Mouse (Mus musculus) c-Kit-positive CD71-negative TER-119-negative erythroid progenitor cells, embryonic 14.5 days (primary cell): ENCODE results near the gene Gcgr.
"Not testable (repeated sequence)": the region's sequence is repeated elsewhere in the genome, so short reads cannot be mapped to it uniquely, and the experiment has no call there.

ENCODE experiments used
- DNase-seq: peaks from one replicate; pipeline ENCODE4 v3.0.0-alpha.2; 2013; ENCODE audit warnings: low read depth

Gcgr gene

DNA sequence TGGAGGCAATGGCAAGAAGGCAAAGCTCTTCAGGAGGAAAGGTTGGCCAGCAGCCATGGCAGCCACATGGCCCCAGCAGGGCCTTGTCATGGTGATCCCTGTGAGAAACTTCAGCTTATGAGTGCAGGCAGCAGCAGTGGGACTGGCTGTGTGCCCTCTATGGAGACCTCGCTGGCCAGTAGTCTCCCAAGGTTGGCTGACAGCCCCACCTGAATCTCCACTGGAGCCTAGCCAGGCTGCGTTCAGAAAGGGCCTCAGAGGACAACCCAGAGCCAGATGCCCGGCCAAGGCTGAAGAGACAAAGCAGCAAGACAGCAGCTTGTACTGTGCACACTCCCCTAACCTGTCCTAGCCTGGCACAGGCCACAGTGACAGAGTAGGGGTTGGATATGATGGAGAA is 8.0 kb downstream of the Gcgr start:
- DNase-seq, result no peak

DNA sequence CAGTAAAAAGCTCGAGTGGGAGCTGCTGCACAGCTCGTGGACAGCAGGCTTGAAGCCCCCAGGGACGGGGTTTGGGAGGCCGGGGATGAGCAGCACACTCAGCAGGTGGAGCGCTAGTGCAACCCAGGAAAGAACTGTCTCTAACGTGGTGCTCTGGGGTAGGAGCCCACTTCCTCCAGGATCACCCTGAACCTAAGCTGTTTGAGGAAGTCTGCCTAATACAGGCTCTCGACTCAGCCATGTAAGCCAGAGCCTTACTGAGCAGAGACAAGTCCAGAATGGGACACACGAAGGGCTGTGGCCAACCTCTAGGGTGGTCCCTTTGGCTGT is 8.4 kb downstream of the Gcgr start:
- no peak for DNase-seq

DNA sequence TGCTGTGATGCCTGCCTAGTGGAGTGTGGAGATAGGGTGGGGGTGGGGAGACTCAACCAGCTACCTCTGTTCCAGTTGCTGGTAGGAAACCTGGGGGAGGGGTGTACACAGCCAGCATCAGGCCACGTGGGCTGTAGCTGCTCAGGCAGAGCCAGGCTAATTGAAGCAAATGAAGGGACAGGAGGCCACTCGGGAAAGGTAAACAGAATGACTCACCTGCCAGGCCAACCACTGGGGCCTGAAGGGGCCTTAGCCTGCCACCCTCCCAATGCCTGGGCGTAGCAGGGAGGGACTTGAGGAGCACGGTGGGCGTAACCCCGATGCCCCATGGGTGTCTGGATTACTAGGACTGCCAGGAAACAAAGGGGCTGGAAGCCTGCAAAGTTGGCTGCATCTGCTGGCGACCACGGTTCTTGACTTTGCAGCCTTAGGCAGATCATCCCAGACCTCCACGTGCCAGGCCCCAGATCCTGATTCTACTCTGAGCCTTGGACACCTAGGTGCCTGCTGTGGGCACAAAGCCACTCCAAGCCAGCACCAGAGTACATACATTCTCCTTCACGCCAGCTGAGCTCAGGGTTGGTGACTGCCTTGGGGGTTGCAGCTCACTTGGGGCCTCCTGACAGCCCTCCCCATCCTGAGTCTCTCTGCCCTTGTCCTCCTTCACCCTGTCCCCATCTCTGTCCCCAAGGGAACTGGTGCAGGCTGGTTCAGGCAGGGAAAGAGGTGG is 9.0 kb downstream of the Gcgr start:
- no peak for DNase-seq

DNA sequence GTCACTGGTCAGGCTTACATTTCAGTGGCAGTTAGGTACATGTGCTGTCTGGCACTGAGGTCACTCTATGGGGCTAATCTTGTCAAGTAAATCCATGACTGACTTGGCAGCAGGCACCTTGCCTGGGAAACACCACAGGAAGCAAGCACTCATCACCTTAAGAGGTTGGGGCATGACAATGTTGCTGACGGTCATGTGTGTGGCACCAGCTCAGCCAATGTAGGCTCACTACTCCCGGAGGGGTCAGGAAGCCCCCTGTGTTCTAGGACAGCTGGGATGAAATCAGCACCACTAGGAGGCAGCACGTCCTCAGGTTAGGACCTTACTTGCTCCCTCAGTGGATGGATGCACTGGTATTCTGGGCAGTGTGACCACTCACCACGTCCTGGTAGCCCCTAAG is 11.4 kb downstream of the Gcgr start:
- DNase-seq, result no peak

DNA sequence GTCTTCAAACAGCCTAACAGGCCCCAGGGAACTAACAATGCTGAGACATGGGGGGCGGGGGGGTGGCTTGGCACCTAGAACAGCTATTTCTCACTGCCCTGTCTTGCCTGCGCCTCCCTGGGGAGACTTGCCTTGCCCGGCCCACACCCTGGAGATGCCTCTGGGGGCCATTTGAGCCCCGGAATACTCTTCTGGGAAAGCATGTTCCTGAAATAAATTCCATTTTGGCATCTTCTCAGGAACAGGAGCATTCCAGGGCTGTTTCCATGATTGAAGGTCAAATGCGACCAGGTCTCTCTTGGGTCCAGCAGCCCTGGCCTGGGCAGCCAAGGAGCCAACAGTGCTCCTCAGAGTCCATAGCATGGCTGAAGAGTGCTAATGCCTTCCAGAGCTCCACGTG is 11.9 kb downstream of the Gcgr start:
- DNase-seq, result no peak

DNA sequence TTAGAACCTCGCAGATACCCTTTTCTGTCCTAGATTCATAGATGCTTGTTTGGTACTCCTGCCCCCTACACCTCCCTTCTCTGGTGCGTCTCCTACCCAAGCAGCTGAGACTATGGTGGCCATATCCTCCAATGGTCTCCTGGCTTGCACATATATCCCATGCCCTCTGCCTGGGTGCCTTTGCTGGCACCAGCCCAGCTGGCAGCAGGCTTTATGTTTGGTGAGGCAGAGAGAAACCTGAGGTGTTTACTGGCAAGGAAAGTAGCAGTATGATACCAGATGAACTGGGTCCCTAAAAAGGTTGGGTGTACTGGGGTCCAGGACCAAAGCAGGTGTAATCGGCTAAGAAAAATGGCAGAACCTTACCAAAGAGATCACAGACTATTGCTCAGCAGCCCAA is 15.5 kb downstream of the Gcgr start:
- DNase-seq, result no peak

DNA sequence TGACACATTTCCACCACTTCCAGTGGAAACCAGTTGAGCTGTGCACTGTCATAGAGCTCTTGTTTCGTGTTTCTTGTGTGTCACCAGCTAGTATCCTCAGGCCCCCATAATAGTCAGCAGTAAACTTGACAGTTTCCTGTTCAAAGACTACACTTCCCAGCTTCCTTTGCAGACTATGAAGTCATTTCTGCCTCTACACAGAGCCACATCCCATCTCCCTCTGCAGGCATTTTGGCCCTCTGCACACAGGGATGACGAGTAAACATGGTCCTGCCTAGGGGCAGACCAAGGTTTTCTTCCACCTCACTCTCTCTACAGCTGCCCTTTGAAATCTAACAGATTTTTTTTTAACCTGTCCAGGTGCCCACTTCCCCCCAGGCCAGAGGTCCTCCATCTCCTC is 17.0 kb downstream of the Gcgr start:
- no peak for DNase-seq

DNA sequence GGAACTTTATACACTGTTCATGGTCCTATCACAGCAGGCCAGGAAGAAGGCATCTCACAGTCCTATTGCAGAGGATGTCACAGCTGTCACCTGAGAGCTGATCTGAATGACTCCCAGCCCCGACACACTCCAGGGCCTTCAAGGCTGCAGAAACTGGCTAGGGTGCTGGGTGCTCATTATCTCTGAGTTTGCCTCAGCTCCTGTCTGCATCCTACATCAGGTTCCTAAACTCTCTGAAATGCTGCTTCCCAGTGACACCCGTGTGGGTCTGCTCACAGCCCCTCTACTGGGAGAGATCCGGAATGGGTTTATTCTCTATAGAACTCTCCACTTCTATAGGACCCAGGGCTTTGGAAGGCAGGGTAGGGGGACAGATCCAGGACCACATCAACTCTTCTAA is 17.7 kb downstream of the Gcgr start:
- DNase-seq, result no peak

DNA sequence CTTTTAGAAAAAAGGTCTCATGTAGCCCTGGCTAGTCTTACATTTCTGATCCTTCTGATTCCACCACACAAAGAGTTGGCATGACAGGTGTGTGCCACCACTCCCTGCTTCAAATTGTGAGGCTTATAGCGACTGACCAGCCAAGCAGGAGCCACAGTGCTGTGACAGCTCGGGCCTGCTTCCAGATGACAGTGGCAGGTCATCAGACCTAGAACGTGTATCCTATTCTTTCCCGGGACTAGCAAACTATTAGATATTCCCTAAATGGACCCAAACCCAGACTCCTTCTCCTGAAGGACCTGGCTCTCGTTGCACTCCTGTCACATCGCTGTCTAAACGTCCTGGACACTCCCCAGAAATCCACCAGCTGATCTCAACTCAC is 18.3 kb downstream of the Gcgr start:
- no peak for DNase-seq

DNA sequence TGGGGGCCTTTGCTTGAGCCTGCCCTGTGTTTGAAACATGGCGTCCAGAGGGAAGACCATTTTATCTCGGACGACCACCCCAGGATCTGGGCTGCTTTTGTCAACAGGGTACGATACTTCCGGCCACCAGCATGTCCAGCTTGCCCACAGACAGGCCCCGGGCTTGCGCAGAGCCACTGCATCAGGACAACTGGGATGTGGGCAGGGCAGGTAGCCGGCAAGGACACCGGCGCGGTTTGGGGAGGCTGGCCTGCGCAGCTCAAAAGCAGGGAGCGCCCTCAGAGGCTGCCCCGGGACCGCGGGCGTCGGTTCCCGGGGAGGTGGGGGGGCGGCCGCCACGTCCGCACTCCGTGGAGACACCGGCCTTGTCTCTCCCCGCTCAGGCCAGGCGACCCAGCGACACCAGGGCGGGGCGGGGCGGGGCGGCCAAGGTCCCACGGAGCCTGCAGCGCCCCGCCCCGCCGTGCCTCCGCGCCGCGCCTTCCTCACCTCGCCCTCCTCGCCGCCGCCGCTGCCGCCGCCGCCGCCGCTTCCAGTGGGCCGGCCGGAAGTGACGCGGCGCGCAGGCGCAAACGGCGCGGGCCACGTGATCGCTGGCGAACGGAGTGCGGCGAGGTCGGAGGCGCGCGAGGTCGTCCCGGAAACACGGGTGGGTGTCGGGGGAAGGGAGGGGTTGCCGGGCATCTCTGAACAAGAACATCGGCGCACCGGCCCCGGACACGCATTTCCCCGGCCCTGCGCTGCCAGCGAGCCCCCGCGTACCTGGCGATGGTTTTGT is 18.9 kb downstream of the Gcgr start, which contains the start of gene Mcrip1:
Gene Mcrip1 (minus strand): TSS at position 560 of the 778 bp plus-strand sequence.
- peak; percentile 76 for DNase-seq

DNA sequence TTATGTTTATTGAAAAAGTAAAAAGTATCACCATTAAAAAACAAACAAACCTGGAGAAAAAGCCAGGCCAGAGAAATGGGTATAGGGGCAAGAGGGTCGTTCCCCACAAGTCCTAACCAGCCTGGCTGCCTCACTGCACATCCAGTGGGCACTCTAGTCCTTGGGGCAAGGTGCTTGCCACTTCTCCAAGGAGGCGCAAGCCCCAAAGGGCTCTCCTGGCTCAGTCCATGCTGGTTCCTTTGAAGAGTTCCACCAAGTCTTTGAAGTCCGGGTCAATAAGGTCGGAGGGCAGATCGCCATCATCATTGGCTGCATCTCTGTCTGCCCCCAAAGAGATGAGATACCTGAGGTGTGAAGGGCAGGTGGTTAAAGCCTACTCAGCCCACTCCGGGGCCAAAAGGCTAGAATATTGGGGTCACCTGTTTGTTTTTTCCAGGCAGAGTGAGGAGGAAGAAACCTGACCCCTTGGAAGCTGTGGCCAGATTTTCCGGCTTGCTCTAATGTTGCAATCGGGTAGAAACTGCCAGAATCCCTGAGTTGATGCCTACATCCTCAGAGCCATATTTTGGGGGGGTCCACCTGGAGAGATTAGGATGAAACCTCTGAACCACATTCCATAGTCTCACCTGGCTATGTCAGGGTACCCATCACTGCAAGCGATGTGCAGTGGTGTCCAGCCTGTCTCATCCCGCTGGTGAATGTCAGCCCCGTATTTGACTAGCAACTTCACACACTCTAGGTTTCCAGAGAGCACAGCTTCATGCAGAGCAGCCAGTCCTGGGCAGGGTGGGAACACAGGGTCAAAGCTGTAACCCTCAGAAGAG is 19.7 kb downstream of the Gcgr start:
- no peak for DNase-seq

DNA sequence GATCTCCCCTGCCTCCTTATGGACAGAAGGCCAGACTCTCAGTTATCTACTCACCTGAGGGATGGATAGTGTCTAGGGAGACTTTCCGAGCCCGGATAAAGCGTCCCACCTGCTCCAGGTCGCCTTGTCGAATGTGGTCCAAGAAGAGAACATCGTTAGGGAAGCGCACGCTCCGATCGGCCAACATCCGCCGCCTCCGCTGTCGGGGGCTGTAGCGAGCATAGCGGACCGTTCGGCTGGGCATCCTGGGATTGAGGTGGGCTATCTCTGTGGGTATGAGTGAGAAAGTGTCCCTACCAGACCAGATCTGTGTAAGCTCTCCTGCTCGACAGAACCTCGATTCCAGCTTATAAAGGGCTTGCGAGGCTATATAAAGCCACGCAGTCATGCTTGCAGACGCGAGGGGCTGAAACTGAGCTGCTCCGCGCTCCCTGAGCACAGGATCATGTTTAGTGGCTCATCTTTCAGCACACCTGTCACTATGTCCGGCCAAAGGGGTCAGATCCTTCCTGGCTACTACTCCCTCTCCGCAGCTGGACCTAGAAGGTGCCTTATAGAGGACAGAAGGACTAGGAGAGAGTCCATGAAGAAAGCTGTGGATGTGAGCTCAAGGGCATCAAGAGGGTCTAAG is 20.4 kb downstream of the Gcgr start, which contains the start of gene Ppp1r27:
Gene Ppp1r27 (minus strand): TSS at position 323 of the 631 bp plus-strand sequence.
- no peak for DNase-seq

DNA sequence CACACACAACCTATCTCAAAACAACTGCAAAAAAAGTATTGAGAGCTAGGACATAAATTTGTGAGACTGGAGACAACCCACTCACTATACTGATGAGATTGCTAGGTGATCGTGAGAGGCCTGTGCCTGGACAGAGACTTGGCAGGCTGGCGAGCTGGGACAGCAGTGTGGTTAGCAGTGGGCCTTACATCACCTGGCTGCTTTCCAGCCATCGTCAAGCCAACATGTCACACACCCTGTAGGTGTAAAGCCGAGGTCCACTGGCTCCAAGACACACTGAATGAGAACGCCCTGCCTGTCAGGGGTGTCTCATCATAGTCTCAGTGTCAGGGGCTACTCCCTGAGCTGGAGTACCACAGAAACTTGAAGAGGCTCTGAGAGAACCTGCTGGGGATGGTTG is 22.2 kb downstream of the Gcgr start:
- no peak for DNase-seq

DNA sequence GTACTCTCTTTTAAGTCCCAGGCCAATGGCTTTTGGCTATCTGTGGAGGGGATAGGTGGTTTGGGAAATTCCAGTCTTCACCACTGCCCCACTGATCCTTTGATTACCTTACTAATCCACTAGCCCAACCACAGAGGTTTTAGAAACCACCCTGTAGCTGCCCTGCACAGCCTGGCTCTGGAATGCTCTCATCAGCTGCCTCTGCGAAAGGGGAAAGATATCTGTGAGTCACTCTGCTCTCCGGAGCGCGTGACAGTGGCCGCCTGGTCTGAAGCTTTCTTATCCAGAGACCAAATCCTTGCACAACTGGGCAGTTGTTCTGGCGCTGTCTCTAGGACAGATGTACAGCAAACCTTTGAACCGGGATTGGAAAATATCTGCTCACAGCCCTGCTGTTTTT is 24.3 kb downstream of the Gcgr start:
- no peak for DNase-seq

DNA sequence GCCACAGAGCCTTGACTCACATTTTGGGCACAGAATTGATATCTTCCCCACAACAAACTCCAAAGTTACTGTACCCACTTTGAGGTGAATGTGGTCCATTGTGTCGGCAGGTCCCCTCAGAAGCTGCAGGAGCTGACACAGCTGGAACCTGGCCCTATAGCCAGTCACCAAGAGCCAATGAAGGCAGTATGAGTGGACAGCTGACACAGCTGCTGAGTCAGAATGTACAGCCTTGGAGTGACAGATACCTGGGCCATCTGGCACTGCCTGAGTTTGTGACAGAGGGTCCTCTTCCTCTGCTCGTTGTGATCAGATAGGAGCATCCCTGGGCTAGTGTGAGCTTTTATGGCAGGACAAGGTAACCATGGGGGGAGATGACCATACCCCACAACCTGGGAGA is 24.8 kb downstream of the Gcgr start:
- DNase-seq, result no peak

DNA sequence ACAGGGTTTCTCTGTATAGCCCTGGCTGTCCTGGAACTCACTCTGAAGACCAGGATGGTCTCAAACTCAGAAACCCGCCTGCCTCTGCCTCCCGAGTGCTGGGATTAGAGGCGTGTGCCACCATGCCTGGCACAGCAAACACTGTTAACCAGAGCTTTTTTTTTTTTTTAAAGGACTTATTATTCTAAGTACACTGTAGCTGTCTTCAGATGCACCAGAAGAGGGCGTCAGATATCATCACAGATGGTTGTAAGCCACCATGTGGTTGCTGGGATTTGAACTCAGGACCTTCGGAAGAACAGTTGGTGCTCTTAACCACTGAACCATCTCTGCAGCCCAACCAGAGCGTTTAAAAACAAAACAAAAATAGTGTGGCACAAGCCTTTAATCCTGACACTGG is 28.3 kb downstream of the Gcgr start:
- not testable (repeated sequence) for DNase-seq

DNA sequence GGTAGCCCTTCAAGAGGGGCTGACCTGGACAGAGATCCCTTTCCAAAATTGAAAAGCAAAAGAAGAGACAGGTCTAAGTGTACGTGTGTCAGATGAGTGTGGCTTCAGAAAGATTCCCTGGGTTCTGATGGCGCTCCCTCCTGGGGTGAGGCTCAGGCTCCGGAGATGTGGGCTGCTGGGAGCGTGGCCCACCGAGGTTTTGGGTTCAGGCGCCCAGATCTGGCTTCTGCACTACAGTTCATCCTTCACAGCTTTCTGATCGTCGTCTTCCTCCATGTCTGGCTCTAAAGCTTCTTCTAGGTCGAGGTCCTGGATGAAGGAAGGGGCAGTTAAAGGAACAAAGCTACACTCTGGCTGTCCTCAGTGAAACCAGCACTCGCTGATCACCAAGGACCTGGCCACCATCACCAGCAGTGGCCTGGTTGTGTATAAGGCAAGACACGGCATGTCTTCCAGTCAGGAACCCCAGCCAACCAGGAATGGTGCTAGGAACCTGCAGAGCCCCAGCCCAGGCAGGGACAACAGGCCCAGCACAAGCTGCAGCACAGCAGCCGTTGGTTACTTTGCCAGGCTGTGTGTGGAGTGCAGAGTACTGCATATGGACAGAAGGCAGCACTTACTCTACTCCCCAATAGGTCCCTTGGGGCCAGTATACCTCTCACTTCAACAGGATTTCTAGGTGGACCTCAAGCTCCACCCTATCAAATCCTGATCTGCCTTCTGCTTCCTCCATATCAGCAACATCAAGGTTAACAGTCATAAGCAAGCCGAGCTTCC is 30.6 kb downstream of the Gcgr start:
- DNase-seq, result no peak

DNA sequence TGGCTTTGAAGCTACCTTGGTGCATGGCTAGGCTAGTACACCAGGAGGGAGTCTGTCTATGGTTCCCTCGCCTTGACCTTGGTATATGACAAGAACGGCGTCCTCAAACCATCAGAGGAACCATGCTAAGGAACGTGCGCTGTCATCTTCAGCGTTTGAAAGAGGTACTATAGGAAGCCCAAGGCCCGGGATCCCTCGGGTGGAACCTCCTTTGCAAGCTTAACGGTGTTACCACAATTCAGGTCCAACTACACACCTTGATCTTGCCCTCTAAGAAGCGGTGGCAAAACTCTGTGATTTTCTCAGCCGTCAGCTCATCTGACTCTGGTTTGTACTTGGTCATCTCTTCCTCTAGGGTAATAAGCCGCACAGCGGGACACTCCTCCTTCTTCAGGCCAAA is 32.5 kb downstream of the Gcgr start:
- DNase-seq, result no peak

DNA sequence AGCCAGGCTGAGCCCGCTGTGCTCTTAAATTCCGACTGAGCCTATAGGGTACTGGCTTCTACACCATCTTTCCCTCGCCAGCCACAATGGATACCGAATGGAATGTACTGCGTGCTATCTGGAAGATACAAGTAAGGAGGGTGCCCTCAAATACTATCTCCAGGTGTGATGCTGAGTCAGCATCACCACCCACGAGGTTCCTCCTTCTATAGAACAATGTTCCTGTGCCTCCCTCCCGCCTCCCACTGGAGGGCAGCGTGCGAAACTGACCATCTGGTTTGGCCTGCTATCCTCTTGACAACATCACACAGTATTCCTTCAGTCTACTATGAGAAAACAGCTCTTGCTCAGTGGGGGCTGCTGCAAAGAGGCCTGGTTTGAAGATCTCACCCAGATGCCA is 34.6 kb downstream of the Gcgr start:
- DNase-seq, result no peak

DNA sequence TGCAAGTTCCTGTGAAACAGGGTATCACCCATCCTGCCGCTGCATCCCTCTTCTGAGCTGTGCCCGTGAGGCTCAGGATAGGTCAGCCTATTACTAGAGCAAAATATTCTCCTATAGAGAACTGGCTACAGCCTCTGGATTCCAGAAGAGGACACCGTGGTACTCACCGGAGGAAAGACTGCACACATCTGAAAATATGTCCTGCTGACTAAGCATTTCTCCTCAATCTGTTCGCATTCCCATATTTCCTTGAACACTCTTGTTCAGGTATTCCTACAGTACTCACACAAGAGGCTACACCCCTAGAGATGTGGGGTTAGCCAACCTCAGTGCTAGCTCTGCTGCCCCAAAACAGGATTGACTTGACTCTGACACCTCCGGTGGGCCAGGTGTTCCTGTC is 37.8 kb downstream of the Gcgr start:
- DNase-seq, result no peak

DNA sequence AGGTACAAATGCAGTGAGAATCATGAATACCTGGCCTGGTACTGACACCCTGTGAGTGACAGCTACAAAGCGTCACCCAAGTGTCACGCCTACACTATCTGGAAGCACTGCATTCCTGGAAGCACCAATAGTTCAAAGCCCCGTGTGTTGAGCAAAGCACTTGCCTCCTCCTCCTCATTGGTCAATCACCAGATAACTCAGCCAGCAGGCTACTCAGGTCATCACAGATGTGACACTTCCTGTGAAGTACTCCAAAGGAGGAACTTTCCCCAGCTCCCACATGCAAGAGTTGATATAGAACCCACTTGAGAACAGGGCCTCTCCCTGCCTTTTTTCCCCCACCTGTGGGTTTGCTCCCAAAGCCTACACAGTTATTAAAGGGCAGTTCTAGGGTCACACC is 40.6 kb downstream of the Gcgr start:
- no peak for DNase-seq
